Mouse (Mus musculus) liver, adult 2 months (tissue): ENCODE measurements around the gene Glrx2.

Experiments used
- CTCF ChIP-seq: fragments of 200-500 bp; IDR thresholded peaks from 2 replicates; pipeline ENCODE4 v1.5.1; 2011; ENCODE audit warnings: low read depth, low read length, control low read depth
- POLR2A ChIP-seq: fragments of 200-500 bp; IDR thresholded peaks from 2 replicates; pipeline ENCODE4 v1.6.1; 2011; ENCODE audit warnings: low read length, control low read depth; ENCODE audit not compliant: insufficient read depth; ENCODE audit errors: extremely low read depth

GRCm38 (mm10) chr1:143701736-143702135, 14.4 kb upstream of the Glrx2 start:
- TF ChIP-seq CTCF = no peak
- TF ChIP-seq POLR2A = no peak
